Mouse (Mus musculus) forebrain, embryonic 14.5 days (tissue): ENCODE data around the gene Smim5. TPM values are rescaled to one million over a fixed set of nuclear protein-coding genes. Genes with fewer than 3 reads are reported as not detected.
"Not testable (repeated sequence)": the region's sequence is repeated elsewhere in the genome, so short reads cannot be mapped to it uniquely, and the experiment has no call there.

Source experiments
- ATAC-seq: fragments of 200-750 bp; cut with Nextera tagmentation; 2 replicates; pipeline ENCODE4 v1.8.0; 2017; ENCODE audit warnings: mild to moderate bottlenecking, moderate library complexity
- DNase-seq: peaks from one replicate; pipeline ENCODE4 v3.0.0-alpha.2; 2015; ENCODE audit warnings: low spot score
- H3K27ac ChIP-seq: fragments of 300-500 bp; sonication (generic); 2 replicates; pipeline ENCODE4 v1.5.1; 2014; ENCODE audit warnings: low read depth, mild to moderate bottlenecking, control low read depth, low read length, moderate library complexity
- H3K27me3 ChIP-seq: fragments of 300-500 bp; sonication (generic); replicated peaks from 2 replicates; pipeline ENCODE4 v1.6.1; 2014; ENCODE audit warnings: low read length, control low read depth, mixed read lengths; ENCODE audit not compliant: control insufficient read depth, insufficient read depth
- H3K36me3 ChIP-seq: fragments of 300-500 bp; sonication (generic); 2 replicates; pipeline ENCODE4 v1.6.1; 2014; ENCODE audit warnings: low read length, control low read depth; ENCODE audit not compliant: control insufficient read depth, insufficient read depth
- H3K4me1 ChIP-seq: fragments of 300-500 bp; sonication (generic); 2 replicates; pipeline ENCODE4 v1.6.1; 2014; ENCODE audit warnings: antibody characterized with exemption, low read length, control low read depth; ENCODE audit not compliant: control insufficient read depth, insufficient read depth
- H3K4me2 ChIP-seq: fragments of 300-500 bp; sonication (generic); 2 replicates; pipeline ENCODE4 v1.6.1; 2014; ENCODE audit warnings: mild to moderate bottlenecking, control low read depth, low read length
- H3K4me3 ChIP-seq: fragments of 300-500 bp; sonication (generic); 2 replicates; pipeline ENCODE4 v1.5.1; 2014; ENCODE audit warnings: low read depth, low read length, control low read depth
- H3K9ac ChIP-seq: fragments of 300-500 bp; sonication (generic); 2 replicates; pipeline ENCODE4 v1.6.1; 2014; ENCODE audit warnings: mild to moderate bottlenecking, low read length, control low read depth, moderate library complexity
- H3K9me3 ChIP-seq: fragments of 300-500 bp; sonication (generic); replicated peaks from 2 replicates; pipeline ENCODE4 v1.6.1; 2016; ENCODE audit warnings: low read length, control low read depth, mixed read lengths; ENCODE audit not compliant: control insufficient read depth
- WGBS: fragments of 180-500 bp; shearing (Covaris S2); extraction: QIAGEN DNeasy Blood & Tissue Kit; methylation state at CpG from one replicate; pipeline ENCODE4 v1.1.7; 2014; 5-methylcytosine and 5-hydroxymethylcytosine counted together
- polyA plus RNA-seq: library from polyadenylated mRNA; unstranded; fragments of >200 nt; fragmentation: Nextera tagmentation; extraction: Ambion mirVana; gene quantifications from 2 replicates; pipeline ENCODE4 v1.2.1, GENCODE M21; 2014

The Smim5 gene
- 0.52 and 1.6 TPM in 2 replicates for polyA plus RNA-seq

- Histone ChIP-seq H3K27me3 (no peaks in the 10 kb centered on the region), H3K4me3 (no peak within 1 kb of the TSS), H3K27ac (no peak within 1 kb of the TSS), H3K9me3 (no peaks in the 10 kb centered on the region), H3K36me3 (peaks cover 23% of the 10 kb centered on the region), H3K9ac (no peak within 1 kb of the TSS), H3K4me1 (no peaks in the 10 kb centered on the region), H3K4me2 (no peak within 1 kb of the TSS)
- WGBS = 33% methylated on average over 16 of the region's 16 CpGs
- DNase-seq (no peak), ATAC-seq (no peak)
Measured at GRCm38 (mm10) chr11:115899486-115900266, at the start of gene Smim5. Smim5 (plus strand) TSS chr11:115899966.

GRCm38 (mm10) chr11:115854674-115855073, 45.1 kb upstream of the Smim5 start:
- no peak for DNase-seq
- Histone ChIP-seq H3K9ac (no peak overlapping the region), H3K27ac (no peak overlapping the region), H3K27me3 (peaks cover 25% of the 10 kb centered on the region), H3K4me1 (peaks cover 5% of the 10 kb centered on the region), H3K36me3 (no peaks in the 10 kb centered on the region), H3K9me3 (no peaks in the 10 kb centered on the region), H3K4me2 (no peak overlapping the region), H3K4me3 (no peak overlapping the region)
- WGBS = 66% methylated on average over 6 of the region's 6 CpGs
- no peak for ATAC-seq

GRCm38 (mm10) chr11:115857146-115857545, 42.6 kb upstream of the Smim5 start:
- H3K27me3 ChIP-seq = peaks cover 36% of the 10 kb centered on the region
- not testable (repeated sequence) for ATAC-seq, DNase-seq, H3K4me1 ChIP-seq, H3K4me3 ChIP-seq, H3K36me3 ChIP-seq, H3K9ac ChIP-seq, H3K9me3 ChIP-seq, H3K4me2 ChIP-seq, H3K27ac ChIP-seq
- 90% methylated on average over 4 of the region's 4 CpGs for WGBS

GRCm38 (mm10) chr11:115857936-115858335, 41.8 kb upstream of the Smim5 start:
- H3K27ac ChIP-seq = no peak overlapping the region
- no peak overlapping the region for H3K4me3 ChIP-seq
- no peak for ATAC-seq
- peaks cover 5% of the 10 kb centered on the region for H3K4me1 ChIP-seq
- WGBS = 63% methylated on average over 13 of the region's 13 CpGs
- H3K4me2 ChIP-seq = no peak overlapping the region
- no peaks in the 10 kb centered on the region for H3K36me3 ChIP-seq
- no peak for DNase-seq
- H3K9me3 ChIP-seq = no peaks in the 10 kb centered on the region
- peaks cover 36% of the 10 kb centered on the region for H3K27me3 ChIP-seq
- no peak overlapping the region for H3K9ac ChIP-seq

GRCm38 (mm10) chr11:115858354-115858753, 41.4 kb upstream of the Smim5 start, which contains the start of gene Myo15b:
Myo15b (plus strand) TSS chr11:115858406.
- DNase-seq = no peak
- H3K9ac ChIP-seq = peak within 1 kb of the TSS; percentile 47; the same call in 1 of the 2 replicates

GRCm38 (mm10) chr11:115859143-115859945, 40.4 kb upstream of the Smim5 start:
- ATAC-seq (peak; percentile 88), DNase-seq (peak; percentile 84)
- H3K9ac ChIP-seq = peak overlapping the region; percentile 47; the same call in 1 of the 2 replicates
- WGBS = 2% methylated on average over 75 of the region's 75 CpGs
- no peak overlapping the region for H3K27ac ChIP-seq
- H3K4me1 ChIP-seq = peaks cover 5% of the 10 kb centered on the region
- peaks cover 36% of the 10 kb centered on the region for H3K27me3 ChIP-seq
- H3K9me3 ChIP-seq = no peaks in the 10 kb centered on the region
- H3K36me3 ChIP-seq = no peaks in the 10 kb centered on the region
- H3K4me2 ChIP-seq = peak overlapping the region; percentile 49
- H3K4me3 ChIP-seq = peak overlapping the region; percentile 26

More at GRCm38 (mm10) chr11:115858354-115858753, 41.4 kb upstream of the Smim5 start, which contains the start of gene Myo15b:
- Histone ChIP-seq H3K27ac (no peak within 1 kb of the TSS), H3K4me1 (peaks cover 5% of the 10 kb centered on the region), H3K9me3 (no peaks in the 10 kb centered on the region), H3K27me3 (peaks cover 36% of the 10 kb centered on the region), H3K4me2 (peak within 1 kb of the TSS; percentile 49), H3K4me3 (peak within 1 kb of the TSS; percentile 26), H3K36me3 (no peaks in the 10 kb centered on the region)
- 12% methylated on average over 27 of the region's 27 CpGs for WGBS
- no peak for ATAC-seq

GRCm38 (mm10) chr11:115863895-115864294, 35.9 kb upstream of the Smim5 start:
- Histone ChIP-seq H3K9me3 (no peaks in the 10 kb centered on the region), H3K4me2 (no peak overlapping the region), H3K36me3 (no peaks in the 10 kb centered on the region), H3K4me3 (no peak overlapping the region), H3K27ac (no peak overlapping the region), H3K27me3 (peaks cover 19% of the 10 kb centered on the region), H3K9ac (no peak overlapping the region), H3K4me1 (peaks cover 5% of the 10 kb centered on the region)
- 88% methylated on average over 8 of the region's 8 CpGs for WGBS
- ATAC-seq = no peak
- DNase-seq = no peak

- no peak overlapping the region for H3K4me3 ChIP-seq
- 83% methylated on average over 8 of the region's 8 CpGs for WGBS
Measured at GRCm38 (mm10) chr11:115869393-115869792, 30.4 kb upstream of the Smim5 start.

More at GRCm38 (mm10) chr11:115869393-115869792, 30.4 kb upstream of the Smim5 start:
- H3K36me3 ChIP-seq = no peaks in the 10 kb centered on the region
- no peak overlapping the region for H3K9ac ChIP-seq
- H3K4me2 ChIP-seq = no peak overlapping the region
- H3K9me3 ChIP-seq = no peaks in the 10 kb centered on the region
- H3K27me3 ChIP-seq = no peaks in the 10 kb centered on the region
- H3K27ac ChIP-seq = no peak overlapping the region
- no peak for ATAC-seq
- DNase-seq = no peak
- no peaks in the 10 kb centered on the region for H3K4me1 ChIP-seq
